Comparison of ENCODE assay signal across 20 mouse cellular contexts in the genomic region with DNA sequence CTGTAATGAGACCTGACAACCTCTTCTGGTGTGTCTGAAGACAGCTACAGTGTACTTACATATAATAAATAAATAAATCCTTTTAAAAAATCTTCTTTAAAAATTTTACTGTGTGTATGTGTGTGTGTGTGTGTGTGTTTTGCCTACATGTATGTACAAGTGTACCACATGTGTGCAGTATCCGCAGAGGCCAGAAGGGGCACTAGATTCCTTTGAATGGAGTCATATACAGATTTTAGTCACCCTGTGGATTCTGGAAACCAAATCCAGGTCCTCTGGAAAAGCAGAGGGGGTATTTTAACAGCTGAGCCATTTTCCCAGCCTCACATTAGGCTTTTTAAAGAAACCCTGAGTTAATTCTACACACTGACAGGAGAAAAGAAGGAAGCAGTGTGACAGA. TPM values are rescaled to one million over a fixed set of nuclear protein-coding genes. Genes with fewer than 3 reads are reported as not detected.
DNase-seq lines count a peak whose midpoint lies in the region; ATAC-seq and TF ChIP-seq lines count a peak whose summit lies in the region.
"Had no signal": no experiment of that assay in that cellular context is flagged by ENCODE, and none has a peak within 500 bp of the region (broad histone marks: within the 10 kb centered on the region; RNA-seq: fewer than 3 reads in every experiment).

No protein-coding gene starts in this region.

- H3K4me2 ChIP-seq in forebrain, postnatal 0 days (ENCODE audit: low read depth) = no peak overlapping the region
- no peak overlapping the region for H3K4me2 ChIP-seq in forebrain, embryonic 13.5 days
- no peak overlapping the region for H3K4me2 ChIP-seq in lung, embryonic 14.5 days
- H3K4me2 ChIP-seq in hindbrain, postnatal 0 days (ENCODE audit: low read depth, low read length) = no peak overlapping the region
- H3K4me2 ChIP-seq: heart, embryonic 15.5 days; hindbrain, embryonic 15.5 days; limb, embryonic 15.5 days; lung, embryonic 15.5 days; midbrain, embryonic 12.5 days; neural tube, embryonic 15.5 days had no signal

- no peaks in the 10 kb centered on the region for H3K9me3 ChIP-seq in forebrain, postnatal 0 days (ENCODE audit: low read length)
- H3K9me3 ChIP-seq in forebrain, embryonic 13.5 days (replicated peaks) = no peaks in the 10 kb centered on the region
- no peaks in the 10 kb centered on the region for H3K9me3 ChIP-seq in lung, embryonic 14.5 days (ENCODE audit: low read depth, low read length)
- no peaks in the 10 kb centered on the region for H3K9me3 ChIP-seq in E14TG2a.4 (ENCODE audit: low read length)
- H3K9me3 ChIP-seq in hindbrain, postnatal 0 days (ENCODE audit: low read length) = no peaks in the 10 kb centered on the region
- H3K9me3 ChIP-seq: forebrain, embryonic 10.5 days; heart, embryonic 15.5 days; hindbrain, embryonic 15.5 days; limb, embryonic 15.5 days; lung, embryonic 15.5 days; midbrain, embryonic 12.5 days; neural tube, embryonic 15.5 days had no signal

- no peak for ATAC-seq in forebrain, postnatal 0 days
- no peak for ATAC-seq in forebrain, embryonic 13.5 days
- ATAC-seq in lung, embryonic 14.5 days (ENCODE audit: insufficient read depth) = no peak
- ATAC-seq in hindbrain, postnatal 0 days = no peak
- ATAC-seq: intestine, postnatal 0 days had no signal

- H3K4me3 ChIP-seq in forebrain, postnatal 0 days (ENCODE audit: low read depth, low read length) = no peak overlapping the region
- no peak overlapping the region for H3K4me3 ChIP-seq in forebrain, embryonic 13.5 days
- H3K4me3 ChIP-seq in lung, embryonic 14.5 days (ENCODE audit: low read depth, low read length) = no peak overlapping the region
- H3K4me3 ChIP-seq in lung, adult 2 months (replicated peaks; ENCODE audit: extremely low read depth, low read depth, low read length) = no peak overlapping the region
- no peak overlapping the region for H3K4me3 ChIP-seq in E14TG2a.4 (replicated peaks; ENCODE audit: low read length)
- no peak overlapping the region for H3K4me3 ChIP-seq in hindbrain, postnatal 0 days (ENCODE audit: low read length)
- H3K4me3 ChIP-seq: forebrain, embryonic 10.5 days; gastrocnemius, adult 2 months; heart, embryonic 15.5 days; hindbrain, embryonic 15.5 days; limb, embryonic 15.5 days; lung, embryonic 15.5 days; midbrain, embryonic 12.5 days; myocyte; neural tube, embryonic 15.5 days had no signal

- no peaks in the 10 kb centered on the region for H3K36me3 ChIP-seq in forebrain, postnatal 0 days (ENCODE audit: insufficient read depth)
- no peaks in the 10 kb centered on the region for H3K36me3 ChIP-seq in forebrain, embryonic 13.5 days (ENCODE audit: poor library complexity, severe bottlenecking)
- H3K36me3 ChIP-seq in lung, embryonic 14.5 days (ENCODE audit: insufficient read depth) = no peaks in the 10 kb centered on the region
- H3K36me3 ChIP-seq in E14TG2a.4 (ENCODE audit: insufficient read depth, low read length) = peaks cover 36% of the 10 kb centered on the region
- no peaks in the 10 kb centered on the region for H3K36me3 ChIP-seq in hindbrain, postnatal 0 days (ENCODE audit: insufficient read depth, low read length)
- H3K36me3 ChIP-seq: forebrain, embryonic 10.5 days; heart, embryonic 15.5 days; hindbrain, embryonic 15.5 days; limb, embryonic 15.5 days; lung, embryonic 15.5 days; midbrain, embryonic 12.5 days; neural tube, embryonic 15.5 days had no signal

- 91% methylated on average over 1 of the region's 1 CpGs for WGBS in forebrain, postnatal 0 days
- 95% methylated on average over 1 of the region's 1 CpGs for WGBS in forebrain, embryonic 13.5 days
- 100% methylated on average over 1 of the region's 1 CpGs for WGBS in lung, embryonic 14.5 days
- WGBS in lung, adult 2 months = 98% methylated on average over 1 of the region's 1 CpGs
- 100% methylated on average over 1 of the region's 1 CpGs for WGBS in hindbrain, postnatal 0 days

- H3K27me3 ChIP-seq in forebrain, postnatal 0 days (ENCODE audit: insufficient read depth, low read length) = no peaks in the 10 kb centered on the region
- no peaks in the 10 kb centered on the region for H3K27me3 ChIP-seq in forebrain, embryonic 13.5 days
- no peaks in the 10 kb centered on the region for H3K27me3 ChIP-seq in lung, embryonic 14.5 days (ENCODE audit: insufficient read depth, low read length)
- H3K27me3 ChIP-seq in E14TG2a.4 (ENCODE audit: insufficient read depth, low read length) = no peaks in the 10 kb centered on the region
- H3K27me3 ChIP-seq in hindbrain, postnatal 0 days (ENCODE audit: insufficient read depth, low read length) = no peaks in the 10 kb centered on the region
- H3K27me3 ChIP-seq: heart, embryonic 15.5 days; hindbrain, embryonic 15.5 days; limb, embryonic 15.5 days; lung, embryonic 15.5 days; midbrain, embryonic 12.5 days; neural tube, embryonic 15.5 days had no signal

- DNase-seq in forebrain, postnatal 0 days = no peak
- peak; percentile 11 for DNase-seq in lung, embryonic 14.5 days
- DNase-seq in lung, adult 2 months = no peak
- peak; percentile 62 for DNase-seq in R1 (ENCODE audit: low read depth, low spot score)
- DNase-seq in hindbrain, postnatal 0 days (ENCODE audit: low spot score) = no peak
- DNase-seq: adrenal gland, postnatal 25 days; cerebellum, adult 11 months; gastrocnemius, adult 2 months; heart, postnatal 4 days had no signal

- TF ChIP-seq CTCF in forebrain, postnatal 0 days (IDR thresholded peaks at IDR 0.05; ENCODE audit: low read depth) = 0 out of 2 replicates have a peak, but pooled peaks have one; percentile 12
- no peak for TF ChIP-seq CTCF in lung, embryonic 14.5 days (IDR thresholded peaks at IDR 0.05; ENCODE audit: low read depth)
- TF ChIP-seq CTCF in lung, adult 2 months (IDR thresholded peaks at IDR 0.05; ENCODE audit: insufficient read depth, low read length) = no peak
- TF ChIP-seq CTCF in E14TG2a.4 (conservative IDR thresholded peaks at IDR 0.05; ENCODE audit: low read length) = peak; percentile 28
- no peak for TF ChIP-seq CTCF in hindbrain, postnatal 0 days (IDR thresholded peaks at IDR 0.05; ENCODE audit: low read depth)

- no peaks in the 10 kb centered on the region for H3K4me1 ChIP-seq in forebrain, postnatal 0 days (ENCODE audit: insufficient read depth)
- H3K4me1 ChIP-seq in forebrain, embryonic 13.5 days = no peaks in the 10 kb centered on the region
- no peaks in the 10 kb centered on the region for H3K4me1 ChIP-seq in lung, embryonic 14.5 days (ENCODE audit: insufficient read depth)
- H3K4me1 ChIP-seq in lung, adult 2 months (ENCODE audit: control insufficient read depth, insufficient read depth, low read length) = no peaks in the 10 kb centered on the region
- H3K4me1 ChIP-seq in E14TG2a.4 (replicated peaks; ENCODE audit: low read depth, low read length) = peaks cover 4% of the 10 kb centered on the region; the same call in 1 of the 2 replicates
- H3K4me1 ChIP-seq in hindbrain, postnatal 0 days (ENCODE audit: insufficient read depth, low read length) = no peaks in the 10 kb centered on the region
- H3K4me1 ChIP-seq: forebrain, embryonic 10.5 days; heart, embryonic 15.5 days; hindbrain, embryonic 15.5 days; lung, embryonic 15.5 days; midbrain, embryonic 12.5 days; neural tube, embryonic 15.5 days had no signal

- no peak overlapping the region for H3K27ac ChIP-seq in forebrain, postnatal 0 days (ENCODE audit: low read depth, low read length)
- no peak overlapping the region for H3K27ac ChIP-seq in forebrain, embryonic 13.5 days
- no peak overlapping the region for H3K27ac ChIP-seq in lung, embryonic 14.5 days (ENCODE audit: low read depth)
- H3K27ac ChIP-seq in hindbrain, postnatal 0 days = no peak overlapping the region
- H3K27ac ChIP-seq: forebrain, embryonic 10.5 days; gastrocnemius, adult 2 months; heart, embryonic 15.5 days; hindbrain, embryonic 15.5 days; limb, embryonic 15.5 days; lung, embryonic 15.5 days; midbrain, embryonic 12.5 days; neural tube, embryonic 15.5 days had no signal

- TF ChIP-seq POLR2A in lung, adult 2 months (IDR thresholded peaks at IDR 0.05; ENCODE audit: borderline replicate concordance, extremely low read depth, low read depth, low read length) = no peak

- H3K9ac ChIP-seq in forebrain, postnatal 0 days = no peak overlapping the region
- no peak overlapping the region for H3K9ac ChIP-seq in forebrain, embryonic 13.5 days
- no peak overlapping the region for H3K9ac ChIP-seq in lung, embryonic 14.5 days
- no peak overlapping the region for H3K9ac ChIP-seq in hindbrain, postnatal 0 days (replicated peaks; ENCODE audit: low read length)
- H3K9ac ChIP-seq: heart, embryonic 15.5 days; hindbrain, embryonic 15.5 days; limb, embryonic 15.5 days; lung, embryonic 15.5 days; midbrain, embryonic 12.5 days; neural tube, embryonic 15.5 days had no signal

RNA-seq across cellular contexts. Expression of a gene that starts 27.6 kb away (rescaled TPM):
- total RNA-seq in forebrain, postnatal 0 days (2014; rRNA removed) = 3.8 and 4.8 TPM in 2 replicates
- 3.1 and 4.9 TPM in 2 replicates for polyA plus RNA-seq in forebrain, postnatal 0 days (2015; fragmentation: Nextera tagmentation; extraction: Ambion mirVana)
- 8.4 and 9.3 TPM in 2 replicates for polyA plus RNA-seq in forebrain, embryonic 13.5 days (2015; fragmentation: Nextera tagmentation; extraction: Ambion mirVana)
- polyA plus RNA-seq in lung, embryonic 14.5 days (2014; fragmentation: Nextera tagmentation; extraction: Ambion mirVana) = 14.0 and 14.5 TPM in 2 replicates
- polyA plus RNA-seq in lung, adult 2 months (2012; rRNA removed) = 1.3 and 2.0 TPM in 2 replicates
- total RNA-seq in hindbrain, postnatal 0 days (2014; rRNA removed) = 2.4 and 2.5 TPM in 2 replicates
- 3.7 TPM in 2 replicates for polyA plus RNA-seq in hindbrain, postnatal 0 days (2015; fragmentation: Nextera tagmentation; extraction: Ambion mirVana)

RNA-seq across cellular contexts. Expression of a gene that starts 45.7 kb away (rescaled TPM):
- 35.4 and 50.8 TPM in 2 replicates for total RNA-seq in forebrain, postnatal 0 days (2014; rRNA removed)
- polyA plus RNA-seq in forebrain, postnatal 0 days (2015; fragmentation: Nextera tagmentation; extraction: Ambion mirVana) = 22.7 and 26.7 TPM in 2 replicates
- 21.8 and 24.0 TPM in 2 replicates for polyA plus RNA-seq in forebrain, embryonic 13.5 days (2015; fragmentation: Nextera tagmentation; extraction: Ambion mirVana)
- 19.9 and 20.3 TPM in 2 replicates for polyA plus RNA-seq in lung, embryonic 14.5 days (2014; fragmentation: Nextera tagmentation; extraction: Ambion mirVana)
- polyA plus RNA-seq in lung, adult 2 months (2012; rRNA removed) = 13.8 and 23.3 TPM in 2 replicates
- total RNA-seq in hindbrain, postnatal 0 days (2014; rRNA removed) = 26.7 and 34.0 TPM in 2 replicates
- 23.4 and 25.2 TPM in 2 replicates for polyA plus RNA-seq in hindbrain, postnatal 0 days (2015; fragmentation: Nextera tagmentation; extraction: Ambion mirVana)

Comparison
In these comparisons a context has a peak if more than half of its experiments do, and no peak if none do; other contexts are left out.
1. DNase-seq: peak in lung, embryonic 14.5 days (single experiment) and R1 (single experiment); none in forebrain, postnatal 0 days (single experiment), lung, adult 2 months (single experiment) and hindbrain, postnatal 0 days (single experiment).
2. CTCF ChIP-seq: peak in forebrain, postnatal 0 days (single experiment) and E14TG2a.4 (single experiment); none in lung, embryonic 14.5 days (single experiment), lung, adult 2 months (single experiment) and hindbrain, postnatal 0 days (single experiment).